Mouse (Mus musculus) adrenal gland, adult 8-10 months (tissue): Measurements from ENCODE around the gene Cubn. TPM values are rescaled to one million over a fixed set of nuclear protein-coding genes. Genes with fewer than 3 reads are reported as not detected.
A peak's percentile ranks its signal among the peaks of the same experiment; 100 is the strongest.

ENCODE experiments used
- DNase-seq: peaks from one replicate; pipeline ENCODE4 v3.0.0; 2022
- total RNA-seq, 4 experiments: library from RNA; stranded (reverse); gene quantifications; 2 replicates each; pipeline ENCODE4 v1.2.4; 2022

Gene Cubn
- total RNA-seq, 4 experiments from 2014 or later, result 0.17 to 0.37 (median 0.21) TPM

GRCm38 (mm10) chr2:13480744-13481143 is 10.9 kb downstream of the Cubn start:
- no peak for DNase-seq

GRCm38 (mm10) chr2:13479165-13479564 is 12.4 kb downstream of the Cubn start:
- no peak for DNase-seq

GRCm38 (mm10) chr2:13470108-13470507 is 21.5 kb downstream of the Cubn start:
- no peak for DNase-seq

- DNase-seq, result no peak
These were observed 22.0 kb downstream of the Cubn start for GRCm38 (mm10) chr2:13469641-13470040.

- no peak for DNase-seq
These were observed 24.9 kb downstream of the Cubn start for GRCm38 (mm10) chr2:13466685-13467084.

GRCm38 (mm10) chr2:13458088-13458487 is 33.5 kb downstream of the Cubn start:
- no peak for DNase-seq

GRCm38 (mm10) chr2:13456821-13457220 is 34.8 kb downstream of the Cubn start:
- no peak for DNase-seq

GRCm38 (mm10) chr2:13451495-13452491 is 39.8 kb downstream of the Cubn start:
- peak; percentile 1 for DNase-seq

GRCm38 (mm10) chr2:13450895-13451294 is 40.7 kb downstream of the Cubn start:
- DNase-seq, result peak; percentile 20

GRCm38 (mm10) chr2:13450470-13450869 is 41.1 kb downstream of the Cubn start:
- no peak for DNase-seq

- DNase-seq, result no peak
These were observed 46.5 kb downstream of the Cubn start for GRCm38 (mm10) chr2:13445156-13445555.

- DNase-seq, result no peak
These were observed 52.6 kb downstream of the Cubn start for GRCm38 (mm10) chr2:13438983-13439382.

GRCm38 (mm10) chr2:13438275-13438845 is 53.3 kb downstream of the Cubn start:
- DNase-seq, result no peak

- no peak for DNase-seq
These were observed 59.6 kb downstream of the Cubn start for GRCm38 (mm10) chr2:13432002-13432401.

GRCm38 (mm10) chr2:13421974-13422760 is 69.4 kb downstream of the Cubn start:
- DNase-seq, result no peak

GRCm38 (mm10) chr2:13416765-13417524 is 74.7 kb downstream of the Cubn start:
- no peak for DNase-seq

- no peak for DNase-seq
These were observed 78.0 kb downstream of the Cubn start for GRCm38 (mm10) chr2:13413520-13414178.

- no peak for DNase-seq
These were observed 81.0 kb downstream of the Cubn start for GRCm38 (mm10) chr2:13410660-13411059.

GRCm38 (mm10) chr2:13409767-13410519 is 81.7 kb downstream of the Cubn start:
- DNase-seq, result no peak

GRCm38 (mm10) chr2:13408333-13408732 is 83.3 kb downstream of the Cubn start:
- DNase-seq, result no peak

GRCm38 (mm10) chr2:13407698-13408097 is 83.9 kb downstream of the Cubn start:
- no peak for DNase-seq
